9 mouse cellular contexts compared by ENCODE assay signal in the genomic region with DNA sequence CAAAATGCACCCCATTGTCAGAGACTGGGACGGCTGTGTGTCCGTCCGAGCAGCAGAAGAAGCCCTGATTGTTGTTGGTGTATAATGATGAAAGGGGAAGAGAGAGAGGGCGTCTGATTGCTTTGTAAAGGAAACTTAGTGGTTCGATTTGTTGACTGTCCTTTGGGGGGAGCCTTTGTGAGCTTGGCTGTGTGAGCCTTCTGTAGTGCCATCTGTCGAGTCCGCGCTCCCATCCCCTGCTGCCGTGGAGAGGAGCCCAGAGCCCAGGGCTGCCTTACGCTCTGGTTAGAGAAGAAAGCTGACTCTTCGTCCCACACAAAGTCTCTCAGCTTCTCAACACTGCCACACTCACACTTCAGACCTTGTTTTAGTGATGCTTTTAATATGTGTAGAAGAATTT. TPM values are rescaled to one million over a fixed set of nuclear protein-coding genes. Genes with fewer than 3 reads are reported as not detected.
DNase-seq lines count a peak whose midpoint lies in the region; ATAC-seq and TF ChIP-seq lines count a peak whose summit lies in the region.
"Had no signal": no experiment of that assay in that cellular context is flagged by ENCODE, and none has a peak within 500 bp of the region (broad histone marks: within the 10 kb centered on the region; RNA-seq: fewer than 3 reads in every experiment).

No protein-coding gene starts in this region.

- H3K4me1 ChIP-seq in neural tube, embryonic 11.5 days (ENCODE audit: control insufficient read depth, insufficient read depth, low read length): peaks cover 8% of the 10 kb centered on the region; the same call in 1 of the 2 replicates
- H3K4me1 ChIP-seq in midbrain, embryonic 14.5 days (ENCODE audit: control insufficient read depth, insufficient read depth, low read length): peaks cover 33% of the 10 kb centered on the region

- peak; percentile 53 for DNase-seq in neural tube, embryonic 11.5 days (ENCODE audit: low spot score)
- DNase-seq in neural tube, embryonic 10.5 days (ENCODE audit: extremely low spot score, low spot score): no peak
- peak; percentile 72 to 74 for DNase-seq in layer of hippocampus, adult 2 months (ENCODE audit: low spot score in 2 of 2)
- DNase-seq in midbrain, embryonic 14.5 days: peak; percentile 65
- no peak for DNase-seq in adrenal gland, adult 8-10 months
- no peak for DNase-seq in heart, postnatal 4 days
- DNase-seq in gastrocnemius, postnatal 36 days: no peak

- intact Hi-C loops in gastrocnemius, postnatal 36 days (cut with DNase I): no loop called here

- TF ChIP-seq CTCF in layer of hippocampus, adult 2 months (conservative IDR thresholded peaks at IDR 0.05): peak; percentile 42

- H3K4me2 ChIP-seq in neural tube, embryonic 11.5 days (ENCODE audit: low read depth): no peak overlapping the region
- H3K4me2 ChIP-seq in midbrain, embryonic 14.5 days (ENCODE audit: low read length): no peak overlapping the region

- peak overlapping the region; percentile 30; the same call in 1 of the 2 replicates for H3K27ac ChIP-seq in neural tube, embryonic 11.5 days (ENCODE audit: low read depth, low read length)
- H3K27ac ChIP-seq in layer of hippocampus, adult 2 months: peak overlapping the region; percentile 75
- peak overlapping the region; percentile 58 for H3K27ac ChIP-seq in midbrain, embryonic 14.5 days (replicated peaks; ENCODE audit: low read depth, low read length)

- 58% methylated on average over 11 of the region's 11 CpGs for WGBS in neural tube, embryonic 11.5 days
- 23% methylated on average over 11 of the region's 11 CpGs for WGBS in midbrain, embryonic 14.5 days

- no peak overlapping the region for H3K4me3 ChIP-seq in neural tube, embryonic 11.5 days (ENCODE audit: low read depth, low read length)
- no peak overlapping the region for H3K4me3 ChIP-seq in layer of hippocampus, adult 2 months
- H3K4me3 ChIP-seq in midbrain, embryonic 14.5 days (replicated peaks; ENCODE audit: low read depth, low read length): no peak overlapping the region
- H3K4me3 ChIP-seq: erythroblast, embryonic 14.5 days had no signal

- peak; percentile 31; the same call in 1 of the 2 replicates for ATAC-seq in neural tube, embryonic 11.5 days (ENCODE audit: insufficient read depth, low FRiP score, low TSS enrichment)
- ATAC-seq in midbrain, embryonic 14.5 days (ENCODE audit: low FRiP score, low TSS enrichment): peak; percentile 52; the same call in 1 of the 2 replicates
- no peak for ATAC-seq in granulocyte monocyte progenitor cell, adult 5-6 weeks (replicated peaks; ENCODE audit: poor library complexity, severe bottlenecking)

- peaks cover 11% of the 10 kb centered on the region for H3K36me3 ChIP-seq in neural tube, embryonic 11.5 days (ENCODE audit: control insufficient read depth, insufficient read depth, low read length)
- H3K36me3 ChIP-seq in midbrain, embryonic 14.5 days (ENCODE audit: control insufficient read depth, insufficient read depth, low read length): peaks cover 83% of the 10 kb centered on the region

- no peaks in the 10 kb centered on the region for H3K27me3 ChIP-seq in neural tube, embryonic 11.5 days (ENCODE audit: control insufficient read depth, insufficient read depth, low read length)
- H3K27me3 ChIP-seq in midbrain, embryonic 14.5 days (ENCODE audit: control insufficient read depth, insufficient read depth, low read length): no peaks in the 10 kb centered on the region

- H3K9ac ChIP-seq in neural tube, embryonic 11.5 days (ENCODE audit: low read length): no peak overlapping the region
- no peak overlapping the region for H3K9ac ChIP-seq in midbrain, embryonic 14.5 days (replicated peaks; ENCODE audit: low read length)

- no peaks in the 10 kb centered on the region for H3K9me3 ChIP-seq in neural tube, embryonic 11.5 days (ENCODE audit: control insufficient read depth, low read length)
- no peaks in the 10 kb centered on the region for H3K9me3 ChIP-seq in midbrain, embryonic 14.5 days (ENCODE audit: control insufficient read depth, low read length)

RNA-seq across cellular contexts. Expression of a gene that starts 36.8 kb away (rescaled TPM):
- 22.3 and 25.4 TPM in 2 replicates for polyA plus RNA-seq in neural tube, embryonic 11.5 days (2014; fragmentation: Nextera tagmentation; extraction: Ambion mirVana)
- total RNA-seq in layer of hippocampus, adult 2 months (2021): 10 to 100 TPM; 27.5 to 29.4 TPM
- polyA plus RNA-seq in midbrain, embryonic 14.5 days (2014; fragmentation: Nextera tagmentation; extraction: Ambion mirVana): 27.0 and 29.1 TPM in 2 replicates
- total RNA-seq in adrenal gland, adult 8-10 months (2022): 10 to 100 TPM; 21.8 to 24.5 (median 22.9) TPM
- total RNA-seq in granulocyte monocyte progenitor cell, adult 5-6 weeks (2014; fragmentation: Nextera tagmentation): 10.8 and 21.5 TPM in 2 replicates
- 20.4 and 20.7 TPM in 2 replicates for total RNA-seq in granulocyte monocyte progenitor cell, adult 5-6 weeks (2017)
- 1 to 10 TPM; 8.9 to 9.5 TPM for total RNA-seq in heart, postnatal 4 days (2021)
- 1 to 10 TPM; 7.7 to 7.9 TPM for total RNA-seq in gastrocnemius, postnatal 36 days (2021)

RNA-seq across cellular contexts. Expression of a gene that starts 51.8 kb away (rescaled TPM):
- 0.12 and 0.28 TPM in 2 replicates for polyA plus RNA-seq in neural tube, embryonic 11.5 days (2014; fragmentation: Nextera tagmentation; extraction: Ambion mirVana)
- total RNA-seq in layer of hippocampus, adult 2 months (2021): under 1 TPM; 0.20 to 0.29 TPM
- polyA plus RNA-seq in midbrain, embryonic 14.5 days (2014; fragmentation: Nextera tagmentation; extraction: Ambion mirVana): 0.08 and 0.25 TPM in 2 replicates
- under 1 TPM; 0.12 to 0.70 (median 0.30) TPM for total RNA-seq in adrenal gland, adult 8-10 months (2022)
- total RNA-seq in granulocyte monocyte progenitor cell, adult 5-6 weeks (2014; fragmentation: Nextera tagmentation): not detected in 2 replicates
- total RNA-seq in granulocyte monocyte progenitor cell, adult 5-6 weeks (2017): 0.09 TPM in 1 of 2 replicates, not detected in the other
- not detected for total RNA-seq in heart, postnatal 4 days (2021)
- not detected for total RNA-seq in gastrocnemius, postnatal 36 days (2021)
- polyA plus RNA-seq: erythroblast, embryonic 14.5 days had no signal

RNA-seq across cellular contexts. Expression of a gene that starts 57.7 kb away (rescaled TPM):
- polyA plus RNA-seq in neural tube, embryonic 11.5 days (2014; fragmentation: Nextera tagmentation; extraction: Ambion mirVana): 95.5 and 101 TPM in 2 replicates
- 10 to 100 TPM; 31.8 to 32.4 TPM for total RNA-seq in layer of hippocampus, adult 2 months (2021)
- 87.7 and 112 TPM in 2 replicates for polyA plus RNA-seq in midbrain, embryonic 14.5 days (2014; fragmentation: Nextera tagmentation; extraction: Ambion mirVana)
- 1 to 10 TPM in 2 of 4 experiments, under 1 TPM in 2; 0.68 to 2.1 (median 1.3) TPM for total RNA-seq in adrenal gland, adult 8-10 months (2022)
- total RNA-seq in granulocyte monocyte progenitor cell, adult 5-6 weeks (2014; fragmentation: Nextera tagmentation): 1.5 and 4.4 TPM in 2 replicates
- 0.21 and 0.78 TPM in 2 replicates for total RNA-seq in granulocyte monocyte progenitor cell, adult 5-6 weeks (2017)
- under 1 TPM; 0.14 to 0.29 TPM for total RNA-seq in heart, postnatal 4 days (2021)
- under 1 TPM; 0.41 to 0.52 TPM for total RNA-seq in gastrocnemius, postnatal 36 days (2021)

Comparison
In these comparisons a context has a peak if more than half of its experiments do, and no peak if none do; other contexts are left out.
1. DNase-seq: peak in neural tube, embryonic 11.5 days (single experiment), layer of hippocampus, adult 2 months (2 of 2) and midbrain, embryonic 14.5 days (single experiment); none in neural tube, embryonic 10.5 days (single experiment), adrenal gland, adult 8-10 months (single experiment), heart, postnatal 4 days (single experiment) and gastrocnemius, postnatal 36 days (0 of 2).
2. RNA of a gene that starts 57.7 kb away (total RNA-seq): 31.8 to 32.4 TPM in layer of hippocampus, adult 2 months; 0.21 to 4.4 TPM in granulocyte monocyte progenitor cell, adult 5-6 weeks, 0.68 to 2.1 TPM in adrenal gland, adult 8-10 months, 0.41 to 0.52 TPM in gastrocnemius, postnatal 36 days and 0.14 to 0.29 TPM in heart, postnatal 4 days; every median in the first group is over 4 times any median in the second.
3. Peak in every context shown above with its lines, with median percentiles within 50 percentile points of each other: H3K27ac ChIP-seq.